ENCODE assay signal across 10 mouse cellular contexts in genomic region chr13:112753522-112753921, GRCm38 (mm10). TPM values are rescaled to one million over a fixed set of nuclear protein-coding genes. Genes with fewer than 3 reads are reported as not detected.
DNase-seq lines count a peak whose midpoint lies in the region; ATAC-seq lines count a peak whose summit lies in the region.
"Had no signal": no experiment of that assay in that cellular context is flagged by ENCODE, and none has a peak within 500 bp of the region (broad histone marks: within the 10 kb centered on the region; RNA-seq: fewer than 3 reads in every experiment).

No protein-coding gene starts in this region.

- no peak for ATAC-seq in liver, embryonic 12.5 days
- no peak for ATAC-seq in liver, embryonic 11.5 days (replicated peaks; ENCODE audit: low FRiP score)
- no peak for ATAC-seq in heart, embryonic 16.5 days (replicated peaks; ENCODE audit: extremely low read depth, insufficient read depth, low FRiP score)
- ATAC-seq in stomach, embryonic 14.5 days (ENCODE audit: insufficient number of reproducible peaks, insufficient read depth, low FRiP score, low read depth): no peak
- no peak for ATAC-seq in cerebellum, adult (ENCODE audit: insufficient number of reproducible peaks, low FRiP score, low TSS enrichment)

- DNase-seq in liver, embryonic 11.5 days (ENCODE audit: low spot score): no peak
- DNase-seq in limb, embryonic 10.5 days (ENCODE audit: low spot score): no peak
- DNase-seq in layer of hippocampus, adult 11-12 months (ENCODE audit: low spot score): no peak
- DNase-seq in urinary bladder, postnatal 10 days (ENCODE audit: low spot score): no peak

- 0 out of 2 replicates have a peak, but pooled peaks cover 6% of the 10 kb centered on the region for H3K27me3 ChIP-seq in liver, embryonic 12.5 days (replicated peaks)
- no peaks in the 10 kb centered on the region for H3K27me3 ChIP-seq in liver, embryonic 11.5 days (replicated peaks; ENCODE audit: control insufficient read depth, insufficient read depth, low read length)
- H3K27me3 ChIP-seq in heart, embryonic 16.5 days (ENCODE audit: control insufficient read depth, insufficient read depth, low read length): no peaks in the 10 kb centered on the region
- H3K27me3 ChIP-seq in limb, embryonic 10.5 days (ENCODE audit: low read depth, poor library complexity, severe bottlenecking): no peaks in the 10 kb centered on the region
- H3K27me3 ChIP-seq in stomach, embryonic 14.5 days (ENCODE audit: control insufficient read depth, insufficient read depth, low read length): no peaks in the 10 kb centered on the region

- H3K36me3 ChIP-seq in liver, embryonic 12.5 days: no peaks in the 10 kb centered on the region
- H3K36me3 ChIP-seq in liver, embryonic 11.5 days (ENCODE audit: control insufficient read depth, insufficient read depth, low read length): no peaks in the 10 kb centered on the region
- no peaks in the 10 kb centered on the region for H3K36me3 ChIP-seq in heart, embryonic 16.5 days (ENCODE audit: control insufficient read depth, insufficient read depth)
- no peaks in the 10 kb centered on the region for H3K36me3 ChIP-seq in limb, embryonic 10.5 days
- H3K36me3 ChIP-seq in stomach, embryonic 14.5 days (ENCODE audit: control insufficient read depth, insufficient read depth, low read length): no peaks in the 10 kb centered on the region

- WGBS in liver, embryonic 12.5 days (ENCODE audit: insufficient replicate concordance): 73% methylated on average over 9 of the region's 9 CpGs
- WGBS in liver, embryonic 11.5 days: 80% methylated on average over 9 of the region's 9 CpGs
- 68% methylated on average over 9 of the region's 9 CpGs for WGBS in heart, embryonic 16.5 days
- WGBS in limb, embryonic 10.5 days: 91% methylated on average over 9 of the region's 9 CpGs
- 70% methylated on average over 9 of the region's 9 CpGs for WGBS in stomach, embryonic 14.5 days

- H3K4me2 ChIP-seq in liver, embryonic 12.5 days: no peak overlapping the region
- no peak overlapping the region for H3K4me2 ChIP-seq in liver, embryonic 11.5 days
- H3K4me2 ChIP-seq in heart, embryonic 16.5 days (ENCODE audit: low read depth, low read length): no peak overlapping the region
- H3K4me2 ChIP-seq in stomach, embryonic 14.5 days (replicated peaks; ENCODE audit: low read depth, low read length): no peak overlapping the region

- peak overlapping the region; percentile 3 for H3K27ac ChIP-seq in liver, embryonic 12.5 days
- H3K27ac ChIP-seq in liver, embryonic 11.5 days (ENCODE audit: low read depth, low read length): no peak overlapping the region
- peak overlapping the region; percentile 44; the same call in 1 of the 2 replicates for H3K27ac ChIP-seq in heart, embryonic 16.5 days (ENCODE audit: low read length)
- H3K27ac ChIP-seq in limb, embryonic 10.5 days: peak overlapping the region; percentile 66; the same call in 1 of the 2 replicates
- peak overlapping the region; percentile 88; the same call in 1 of the 2 replicates for H3K27ac ChIP-seq in stomach, embryonic 14.5 days (ENCODE audit: low read length)
- H3K27ac ChIP-seq: macrophage had no signal

- no peaks in the 10 kb centered on the region for H3K9me3 ChIP-seq in liver, embryonic 12.5 days (replicated peaks)
- no peaks in the 10 kb centered on the region for H3K9me3 ChIP-seq in liver, embryonic 11.5 days (ENCODE audit: control insufficient read depth, low read length)
- H3K9me3 ChIP-seq in heart, embryonic 16.5 days (replicated peaks; ENCODE audit: control insufficient read depth, low read length): no peaks in the 10 kb centered on the region
- H3K9me3 ChIP-seq in limb, embryonic 10.5 days (replicated peaks): no peaks in the 10 kb centered on the region
- H3K9me3 ChIP-seq in stomach, embryonic 14.5 days (ENCODE audit: control insufficient read depth, low read depth, low read length): no peaks in the 10 kb centered on the region

- peaks cover 54% of the 10 kb centered on the region for H3K4me1 ChIP-seq in liver, embryonic 12.5 days
- H3K4me1 ChIP-seq in liver, embryonic 11.5 days (replicated peaks; ENCODE audit: control insufficient read depth, insufficient read depth, low read length): peaks cover 15% of the 10 kb centered on the region
- peaks cover 30% of the 10 kb centered on the region for H3K4me1 ChIP-seq in heart, embryonic 16.5 days (ENCODE audit: control insufficient read depth, insufficient read depth, low read length)
- peaks cover 48% of the 10 kb centered on the region for H3K4me1 ChIP-seq in limb, embryonic 10.5 days
- H3K4me1 ChIP-seq in stomach, embryonic 14.5 days (ENCODE audit: control insufficient read depth, insufficient read depth, low read length): peaks cover 42% of the 10 kb centered on the region

- no peak overlapping the region for H3K9ac ChIP-seq in liver, embryonic 12.5 days
- H3K9ac ChIP-seq in liver, embryonic 11.5 days (ENCODE audit: low read depth, low read length): no peak overlapping the region
- no peak overlapping the region for H3K9ac ChIP-seq in heart, embryonic 16.5 days (ENCODE audit: low read length)
- no peak overlapping the region for H3K9ac ChIP-seq in stomach, embryonic 14.5 days (replicated peaks; ENCODE audit: low read depth, low read length)

- no peak overlapping the region for H3K4me3 ChIP-seq in liver, embryonic 12.5 days
- no peak overlapping the region for H3K4me3 ChIP-seq in liver, embryonic 11.5 days (ENCODE audit: low read depth, low read length)
- no peak overlapping the region for H3K4me3 ChIP-seq in heart, embryonic 16.5 days (ENCODE audit: low read length)
- H3K4me3 ChIP-seq in limb, embryonic 10.5 days: no peak overlapping the region
- no peak overlapping the region for H3K4me3 ChIP-seq in stomach, embryonic 14.5 days (ENCODE audit: low read depth, low read length)
- H3K4me3 ChIP-seq: myocyte had no signal

RNA-seq across cellular contexts. Expression of gene Plpp1, which starts 47.1 kb away (rescaled TPM):
- polyA plus RNA-seq in liver, embryonic 12.5 days (2016; fragmentation: Nextera tagmentation; extraction: Ambion mirVana): 28.6 and 30.8 TPM in 2 replicates
- polyA plus RNA-seq in liver, embryonic 11.5 days (2014; fragmentation: Nextera tagmentation; extraction: Ambion mirVana): 27.4 and 29.1 TPM in 2 replicates
- 59.3 and 63.2 TPM in 2 replicates for polyA plus RNA-seq in heart, embryonic 16.5 days (2015; fragmentation: Nextera tagmentation; extraction: Ambion mirVana)
- polyA plus RNA-seq in limb, embryonic 10.5 days (2016; fragmentation: Nextera tagmentation; extraction: Ambion mirVana): 17.6 and 22.5 TPM in 2 replicates
- 97.1 and 98.9 TPM in 2 replicates for polyA plus RNA-seq in stomach, embryonic 14.5 days (2014; fragmentation: Nextera tagmentation; extraction: Ambion mirVana)
